Mouse (Mus musculus): ENCODE data around the gene Zcchc13. TPM values are rescaled to one million over a fixed set of nuclear protein-coding genes. Genes with fewer than 3 reads are reported as not detected.

The Zcchc13 gene
- not detected in 2 replicates for polyA plus RNA-seq (2012; ENCODE audit: low replicate concordance)

DNA sequence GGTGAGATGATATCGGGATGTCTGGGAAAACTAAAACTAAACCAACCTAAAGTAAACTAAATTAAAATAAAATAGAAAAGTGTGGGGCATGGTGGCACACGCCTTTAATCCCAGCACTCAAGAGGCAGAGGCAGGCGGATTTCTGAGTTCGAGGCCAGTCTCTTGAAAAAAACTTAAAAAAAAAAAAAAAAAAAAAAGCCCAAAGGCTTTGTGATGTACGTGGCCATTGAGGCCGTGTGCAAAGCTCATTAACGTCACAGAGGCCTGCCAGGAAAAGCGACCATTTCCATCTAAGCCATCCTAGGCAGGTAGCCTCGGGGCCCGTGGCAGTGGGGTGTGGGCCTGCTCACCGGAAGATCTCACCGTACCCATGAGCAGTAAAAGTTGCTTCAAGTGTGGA, at the start of gene Zcchc13:
Zcchc13 (plus strand) TSS at position 284 of the 400 bp plus-strand sequence.

Other genes with a start within 250 kb of the Zcchc13 start
- not detected in 2 replicates for gene Tsx, start 216.1 kb upstream of the Zcchc13 start, polyA plus RNA-seq (2012; ENCODE audit: low replicate concordance)
- not detected in 2 replicates for gene Gm26992, start 208.6 kb upstream of the Zcchc13 start, polyA plus RNA-seq (2012; ENCODE audit: low replicate concordance)
- 0.35 TPM in 1 of 2 replicates, not detected in the other for gene Slc16a2, start 191.4 kb downstream of the Zcchc13 start, polyA plus RNA-seq (2012; ENCODE audit: low replicate concordance)